Mouse (Mus musculus) liver, postnatal 0 days (tissue): ENCODE data around the gene Ccdc7b. TPM values are rescaled to one million over a fixed set of nuclear protein-coding genes. Genes with fewer than 3 reads are reported as not detected.
"Not testable (repeated sequence)": the region's sequence is repeated elsewhere in the genome, so short reads cannot be mapped to it uniquely, and the experiment has no call there.

ENCODE experiments used
- ATAC-seq: fragments of 200-750 bp; cut with Nextera tagmentation; 2 replicates; pipeline ENCODE4 v1.8.0; 2017; ENCODE audit warnings: mild to moderate bottlenecking, moderate library complexity
- DNase-seq: peaks from one replicate; pipeline ENCODE4 v3.0.0-alpha.2; 2016
- H3K27ac ChIP-seq: fragments of 300-500 bp; sonication (generic); 2 replicates; pipeline ENCODE4 v1.5.1; 2014; ENCODE audit warnings: antibody characterized with exemption, moderate library complexity, mild to moderate bottlenecking, low read depth
- H3K27me3 ChIP-seq: fragments of 300-500 bp; sonication (generic); 2 replicates; pipeline ENCODE4 v1.6.1; 2014; ENCODE audit warnings: low read length, control low read depth, mixed read lengths; ENCODE audit not compliant: insufficient read depth
- H3K36me3 ChIP-seq: fragments of 300-500 bp; sonication (generic); replicated peaks from 2 replicates; pipeline ENCODE4 v1.6.1; 2014; ENCODE audit warnings: mild to moderate bottlenecking, control low read depth, low read length, moderate library complexity, mixed read lengths; ENCODE audit not compliant: insufficient read depth
- H3K4me1 ChIP-seq: fragments of 300-500 bp; sonication (generic); 2 replicates; pipeline ENCODE4 v1.6.1; 2014; ENCODE audit warnings: antibody characterized with exemption, mild to moderate bottlenecking, control low read depth; ENCODE audit not compliant: insufficient read depth
- H3K4me2 ChIP-seq: fragments of 300-500 bp; sonication (generic); 2 replicates; pipeline ENCODE4 v1.6.1; 2014; ENCODE audit warnings: low read depth, mild to moderate bottlenecking, low read length, moderate library complexity, mixed read lengths
- H3K4me3 ChIP-seq: fragments of 300-500 bp; sonication (generic); 2 replicates; pipeline ENCODE4 v1.5.1; 2014; ENCODE audit warnings: low read depth, low read length
- H3K9ac ChIP-seq: fragments of 300-500 bp; sonication (generic); replicated peaks from 2 replicates; pipeline ENCODE4 v1.6.1; 2014; ENCODE audit warnings: mild to moderate bottlenecking, moderate library complexity
- H3K9me3 ChIP-seq: fragments of 300-500 bp; sonication (generic); 2 replicates; pipeline ENCODE4 v1.6.1; 2016; ENCODE audit warnings: mild to moderate bottlenecking, control low read depth, low read length, mixed read lengths
- CTCF ChIP-seq: sonication (generic); IDR thresholded peaks from 2 replicates; pipeline ENCODE4 v1.5.1; 2016; ENCODE audit warnings: antibody characterized with exemption, low read depth
- EP300 ChIP-seq: IDR thresholded peaks from 2 replicates; pipeline ENCODE4 v1.6.1; 2016; ENCODE audit warnings: antibody characterized with exemption, low read depth, mild to moderate bottlenecking
- WGBS: fragments of 180-500 bp; shearing (Covaris S2); extraction: QIAGEN DNeasy Blood & Tissue Kit; methylation state at CpG from one replicate; pipeline ENCODE4 v1.1.7; 2014; ENCODE audit not compliant: insufficient replicate concordance; 5-methylcytosine and 5-hydroxymethylcytosine counted together
- polyA plus RNA-seq: library from polyadenylated mRNA; unstranded; fragments of >200 nt; fragmentation: Nextera tagmentation; extraction: Ambion mirVana; gene quantifications from 2 replicates; pipeline ENCODE4 v1.2.1, GENCODE M21; 2015

Gene Ccdc7b
- not detected in 2 replicates for polyA plus RNA-seq

DNA sequence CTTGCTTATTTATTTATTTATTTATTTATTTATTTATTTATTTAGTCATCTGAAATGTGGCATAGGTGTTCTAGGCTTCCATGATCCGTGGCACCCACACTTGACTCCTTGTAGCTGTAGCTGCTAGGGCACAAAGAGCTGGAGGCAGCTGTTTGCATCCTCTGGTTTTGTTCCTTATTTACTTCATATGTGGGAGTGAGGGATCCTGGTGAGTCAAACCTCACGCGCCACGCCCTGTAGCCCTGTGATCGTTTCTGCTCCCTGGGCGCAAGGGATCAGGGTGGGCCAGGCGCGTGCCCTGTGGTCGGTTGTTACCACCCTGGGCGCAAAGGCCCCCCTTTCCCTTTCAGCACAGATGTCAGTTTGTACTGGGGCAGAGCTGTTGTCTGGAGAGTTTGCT lies at the start of gene Ccdc7b:
Ccdc7b (plus strand) TSS at position 301 of the 400 bp plus-strand sequence.
- H3K36me3 ChIP-seq, ATAC-seq, H3K9ac ChIP-seq, H3K4me2 ChIP-seq, H3K27ac ChIP-seq, DNase-seq, H3K9me3 ChIP-seq, H3K4me3 ChIP-seq, H3K4me1 ChIP-seq, H3K27me3 ChIP-seq: not testable (repeated sequence)
- 85% methylated on average over 1 of the region's 10 CpGs for WGBS

DNA sequence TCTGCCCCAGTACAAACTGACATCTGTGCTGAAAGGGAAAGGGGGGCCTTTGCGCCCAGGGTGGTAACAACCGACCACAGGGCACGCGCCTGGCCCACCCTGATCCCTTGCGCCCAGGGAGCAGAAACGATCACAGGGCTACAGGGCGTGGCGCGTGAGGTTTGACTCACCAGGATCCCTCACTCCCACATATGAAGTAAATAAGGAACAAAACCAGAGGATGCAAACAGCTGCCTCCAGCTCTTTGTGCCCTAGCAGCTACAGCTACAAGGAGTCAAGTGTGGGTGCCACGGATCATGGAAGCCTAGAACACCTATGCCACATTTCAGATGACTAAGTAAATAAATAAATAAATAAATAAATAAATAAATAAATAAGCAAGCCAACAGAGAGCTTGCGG lies 1.5 kb upstream of the Ccdc7b start, which contains the start of gene Ccdc7a:
Ccdc7a (minus strand) TSS at position 101 of the 400 bp plus-strand sequence.
- 74% methylated on average over 2 of the region's 11 CpGs for WGBS
- H3K4me3 ChIP-seq, H3K9ac ChIP-seq, H3K4me1 ChIP-seq, H3K4me2 ChIP-seq, H3K27ac ChIP-seq, H3K27me3 ChIP-seq, DNase-seq, ATAC-seq, H3K9me3 ChIP-seq, H3K36me3 ChIP-seq: not testable (repeated sequence)

DNA sequence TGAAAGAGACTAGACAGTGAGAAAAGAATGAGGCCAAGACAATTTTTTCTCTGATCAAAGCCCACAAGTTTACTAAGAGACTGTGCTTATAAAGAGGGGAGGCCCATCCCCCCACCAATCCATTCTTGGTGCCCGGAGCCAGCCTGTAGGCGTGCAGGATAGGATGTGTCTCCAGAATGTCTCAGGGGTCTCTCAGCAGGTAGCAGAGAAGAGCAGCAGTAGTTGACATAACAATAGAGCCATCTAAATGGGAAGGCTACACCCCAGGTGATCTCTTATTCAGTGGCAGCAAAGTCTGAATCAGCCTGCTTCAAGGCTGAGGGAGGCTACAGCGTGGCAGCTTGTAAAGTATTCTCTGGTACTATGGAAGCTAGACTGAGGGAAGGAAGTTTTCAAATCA lies 48.8 kb downstream of the Ccdc7b start:
- H3K4me1 ChIP-seq, DNase-seq, H3K4me3 ChIP-seq, ATAC-seq, H3K4me2 ChIP-seq, H3K36me3 ChIP-seq, H3K27ac ChIP-seq, H3K9ac ChIP-seq, H3K9me3 ChIP-seq, H3K27me3 ChIP-seq: not testable (repeated sequence)
- 69% methylated on average over 3 of the region's 3 CpGs for WGBS

DNA sequence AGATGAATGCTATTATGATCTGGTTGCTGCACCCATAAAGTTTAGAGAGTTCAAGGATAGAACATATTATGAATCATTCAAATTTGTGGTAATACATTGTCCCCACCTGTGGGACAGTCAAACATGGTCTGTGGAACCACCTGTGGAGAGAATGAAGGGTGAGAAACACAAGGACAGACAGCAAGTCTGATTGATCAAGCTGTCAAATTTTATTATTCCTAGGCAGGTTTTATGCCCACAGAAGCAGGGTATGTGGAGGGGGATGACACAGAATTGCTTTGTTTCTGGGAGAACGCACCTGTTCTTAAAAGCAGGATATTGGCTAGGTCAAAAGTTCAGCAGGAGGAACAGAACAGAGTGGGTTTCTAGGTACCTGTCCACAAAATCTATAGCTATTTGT lies 64.6 kb downstream of the Ccdc7b start, which contains the start of gene Gm10999:
Gm10999 (minus strand) TSS at position 101 of the 400 bp plus-strand sequence.
- Histone ChIP-seq H3K27ac (no peak within 1 kb of the TSS), H3K4me1 (no peaks in the 10 kb centered on the region), H3K4me2 (no peak within 1 kb of the TSS), H3K36me3 (no peaks in the 10 kb centered on the region), H3K9me3 (no peaks in the 10 kb centered on the region), H3K27me3 (no peaks in the 10 kb centered on the region), H3K4me3 (no peak within 1 kb of the TSS), H3K9ac (no peak within 1 kb of the TSS)
- ATAC-seq (no peak), DNase-seq (no peak)
- TF ChIP-seq CTCF = no peak
- TF ChIP-seq EP300 = no peak
- 87% methylated on average over 1 of the region's 1 CpGs for WGBS

DNA sequence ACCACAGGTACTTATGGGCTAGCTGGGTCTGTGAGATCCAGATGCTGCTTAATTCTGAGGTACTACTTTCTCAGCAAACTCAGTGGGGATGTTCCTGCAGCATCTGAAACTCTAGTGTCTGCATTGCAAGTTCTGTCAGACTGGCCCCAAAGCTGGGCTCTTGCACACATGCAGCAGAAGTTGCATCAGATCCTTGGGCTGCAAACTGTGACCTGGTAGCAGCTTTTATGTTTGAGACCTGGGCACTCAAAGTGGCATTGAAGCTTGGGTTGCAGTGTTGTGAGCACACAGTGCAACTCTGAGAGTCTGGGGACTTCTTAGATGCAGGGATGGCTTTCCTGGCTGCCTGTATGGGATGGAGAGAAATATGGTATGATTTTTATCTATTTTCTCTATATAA lies 66.5 kb downstream of the Ccdc7b start:
- no peaks in the 10 kb centered on the region for H3K27me3 ChIP-seq
- TF ChIP-seq EP300 = no peak
- TF ChIP-seq CTCF = no peak
- no peaks in the 10 kb centered on the region for H3K36me3 ChIP-seq
- H3K4me1 ChIP-seq = no peaks in the 10 kb centered on the region
- H3K9ac ChIP-seq = no peak overlapping the region
- H3K27ac ChIP-seq = no peak overlapping the region
- H3K4me3 ChIP-seq = no peak overlapping the region
- ATAC-seq (no peak), DNase-seq (no peak)
- H3K9me3 ChIP-seq = no peaks in the 10 kb centered on the region
- H3K4me2 ChIP-seq = no peak overlapping the region

Other genes starting within 250 kb of the Ccdc7b start
- gene Ccdc7a, start 1.6 kb upstream of the Ccdc7b start, polyA plus RNA-seq = not detected in 2 replicates
- not detected in 2 replicates for gene Gm10999, start 64.5 kb downstream of the Ccdc7b start, polyA plus RNA-seq
- 6.4 and 8.5 TPM in 2 replicates for gene 2610044O15Rik8, start 167.3 kb downstream of the Ccdc7b start, polyA plus RNA-seq